Mouse (Mus musculus) neural tube, embryonic 15.5 days (tissue): Measurements from ENCODE around the gene Dnm3. TPM values are rescaled to one million over a fixed set of nuclear protein-coding genes. Genes with fewer than 3 reads are reported as not detected.

Experiments
- ATAC-seq: fragments of 200-750 bp; cut with Nextera tagmentation; 2 replicates; pipeline ENCODE4 v1.8.0; 2017; ENCODE audit warnings: mild to moderate bottlenecking, moderate TSS enrichment, moderate library complexity; ENCODE audit not compliant: low FRiP score
- H3K27ac ChIP-seq: fragments of 300-500 bp; sonication (generic); replicated peaks from 2 replicates; pipeline ENCODE4 v1.5.1; 2015; ENCODE audit warnings: mild to moderate bottlenecking, inconsistent platforms
- H3K27me3 ChIP-seq: fragments of 300-500 bp; sonication (generic); replicated peaks from 2 replicates; pipeline ENCODE4 v1.6.1; 2015; ENCODE audit warnings: inconsistent platforms
- H3K36me3 ChIP-seq: fragments of 300-500 bp; sonication (generic); 2 replicates; pipeline ENCODE4 v1.6.1; 2015; ENCODE audit warnings: inconsistent platforms
- H3K4me1 ChIP-seq: fragments of 300-500 bp; sonication (generic); 2 replicates; pipeline ENCODE4 v1.6.1; 2015; ENCODE audit warnings: inconsistent platforms
- H3K4me2 ChIP-seq: fragments of 300-500 bp; sonication (generic); 2 replicates; pipeline ENCODE4 v1.6.1; 2015; ENCODE audit warnings: inconsistent platforms, mild to moderate bottlenecking, moderate library complexity
- H3K4me3 ChIP-seq: fragments of 300-500 bp; sonication (generic); replicated peaks from 2 replicates; pipeline ENCODE4 v1.5.1; 2015; ENCODE audit warnings: mild to moderate bottlenecking, inconsistent platforms
- H3K9ac ChIP-seq: fragments of 300-500 bp; sonication (generic); replicated peaks from 2 replicates; pipeline ENCODE4 v1.6.1; 2015; ENCODE audit warnings: mild to moderate bottlenecking, inconsistent platforms
- H3K9me3 ChIP-seq: fragments of 300-500 bp; sonication (generic); replicated peaks from 2 replicates; pipeline ENCODE4 v1.6.1; 2016; ENCODE audit warnings: inconsistent platforms
- WGBS: fragments of 180-500 bp; shearing (Covaris S2); methylation state at CpG from one replicate; pipeline ENCODE4 v1.1.7; 2015; ENCODE audit warnings: mixed read lengths; 5-methylcytosine and 5-hydroxymethylcytosine counted together
- polyA plus RNA-seq: library from polyadenylated mRNA; unstranded; fragments of >200 nt; fragmentation: Nextera tagmentation; extraction: Ambion mirVana; gene quantifications from 2 replicates; pipeline ENCODE4 v1.2.1, GENCODE M21; 2015

The Dnm3 gene
- polyA plus RNA-seq, 1 experiment from 2014 or later, result 60.8 TPM

GRCm38 (mm10) chr1:162281981-162282381 is 195.9 kb downstream of the Dnm3 start:
- no peak overlapping the region for H3K4me3 ChIP-seq
- ATAC-seq, result no peak
- no peak overlapping the region for H3K4me2 ChIP-seq
- no peak overlapping the region for H3K27ac ChIP-seq
- 0 out of 2 replicates have a peak, but pooled peaks cover 5% of the 10 kb centered on the region for H3K4me1 ChIP-seq
- H3K9ac ChIP-seq, result no peak overlapping the region
- 11% methylated on average over 7 of the region's 7 CpGs for WGBS
- H3K36me3 ChIP-seq, result peaks cover 6% of the 10 kb centered on the region; the same call in 1 of the 2 replicates
- no peaks in the 10 kb centered on the region for H3K27me3 ChIP-seq
- H3K9me3 ChIP-seq, result no peaks in the 10 kb centered on the region

GRCm38 (mm10) chr1:162280052-162280451 is 197.8 kb downstream of the Dnm3 start:
- Histone ChIP-seq H3K4me1 (0 out of 2 replicates have a peak, but pooled peaks cover 10% of the 10 kb centered on the region), H3K4me3 (no peak overlapping the region), H3K4me2 (no peak overlapping the region), H3K27ac (no peak overlapping the region), H3K27me3 (no peaks in the 10 kb centered on the region), H3K36me3 (peaks cover 4% of the 10 kb centered on the region; the same call in 1 of the 2 replicates), H3K9me3 (no peaks in the 10 kb centered on the region), H3K9ac (no peak overlapping the region)
- WGBS, result 85% methylated on average over 4 of the region's 4 CpGs
- no peak for ATAC-seq

- Histone ChIP-seq H3K27ac (no peak overlapping the region), H3K36me3 (peaks cover 4% of the 10 kb centered on the region; the same call in 1 of the 2 replicates), H3K9ac (no peak overlapping the region), H3K9me3 (no peaks in the 10 kb centered on the region), H3K4me3 (no peak overlapping the region), H3K4me1 (peaks cover 10% of the 10 kb centered on the region; the same call in 1 of the 2 replicates), H3K27me3 (no peaks in the 10 kb centered on the region), H3K4me2 (no peak overlapping the region)
- 93% methylated on average over 1 of the region's 1 CpGs for WGBS
- ATAC-seq, result no peak
Observed at GRCm38 (mm10) chr1:162276011-162276410, 201.8 kb downstream of the Dnm3 start.

GRCm38 (mm10) chr1:162274674-162275248 is 203.1 kb downstream of the Dnm3 start:
- H3K9ac ChIP-seq, result no peak overlapping the region
- H3K4me2 ChIP-seq, result no peak overlapping the region
- peaks cover 6% of the 10 kb centered on the region; the same call in 1 of the 2 replicates for H3K36me3 ChIP-seq
- peak; percentile 57 for ATAC-seq
- no peaks in the 10 kb centered on the region for H3K27me3 ChIP-seq
- no peaks in the 10 kb centered on the region for H3K9me3 ChIP-seq
- H3K4me1 ChIP-seq, result peaks cover 10% of the 10 kb centered on the region; the same call in 1 of the 2 replicates
- 71% methylated on average over 11 of the region's 11 CpGs for WGBS
- no peak overlapping the region for H3K4me3 ChIP-seq
- no peak overlapping the region; the same call in 1 of the 2 replicates for H3K27ac ChIP-seq

GRCm38 (mm10) chr1:162256912-162257607 is 220.8 kb downstream of the Dnm3 start:
- no peak overlapping the region for H3K9ac ChIP-seq
- ATAC-seq, result no peak
- WGBS, result 75% methylated on average over 6 of the region's 6 CpGs

GRCm38 (mm10) chr1:162254944-162255343 is 222.9 kb downstream of the Dnm3 start:
- ATAC-seq, result 0 out of 2 replicates have a peak, but pooled peaks have one; percentile 75
- WGBS, result 29% methylated on average over 5 of the region's 5 CpGs
- no peak overlapping the region for H3K27ac ChIP-seq

More at GRCm38 (mm10) chr1:162256912-162257607, 220.8 kb downstream of the Dnm3 start:
- Histone ChIP-seq H3K9me3 (no peaks in the 10 kb centered on the region), H3K27me3 (no peaks in the 10 kb centered on the region), H3K36me3 (0 out of 2 replicates have a peak, but pooled peaks cover 5% of the 10 kb centered on the region), H3K27ac (no peak overlapping the region), H3K4me1 (peaks cover 4% of the 10 kb centered on the region; the same call in 1 of the 2 replicates), H3K4me3 (no peak overlapping the region), H3K4me2 (no peak overlapping the region)

DNA sequence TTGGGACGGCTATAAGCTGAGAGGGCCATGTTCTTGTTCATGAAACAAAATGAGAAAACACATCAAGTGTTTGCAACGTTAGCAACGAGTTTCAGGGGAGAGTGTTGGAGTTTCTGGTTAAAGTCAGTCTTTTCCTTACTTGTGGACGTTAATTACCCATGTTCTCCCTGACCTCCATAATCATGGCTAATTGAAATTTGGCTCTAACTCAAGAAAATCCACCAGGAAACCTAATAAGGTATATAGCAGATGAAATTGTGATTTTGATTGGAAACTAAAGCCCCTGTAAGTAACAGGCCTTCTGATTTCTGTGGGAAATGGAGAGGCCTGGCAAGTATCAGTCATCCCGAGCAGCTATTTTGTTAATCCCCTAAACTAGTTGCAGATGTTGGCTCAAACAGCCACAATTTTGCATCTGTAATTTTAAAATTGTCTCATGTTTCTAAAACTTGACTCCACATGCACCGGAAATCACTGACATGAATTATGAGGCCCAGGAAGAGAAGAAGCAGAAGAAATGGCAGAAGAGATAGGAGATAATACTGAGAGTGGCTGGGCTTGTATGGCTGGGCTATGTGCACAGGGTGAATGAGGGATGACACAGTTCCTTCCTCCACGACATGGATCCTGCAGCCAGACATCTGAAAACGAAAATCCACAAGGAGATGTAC is 223.7 kb downstream of the Dnm3 start:
- H3K27me3 ChIP-seq, result no peaks in the 10 kb centered on the region
- 77% methylated on average over 8 of the region's 8 CpGs for WGBS
- no peak overlapping the region for H3K27ac ChIP-seq
- H3K4me1 ChIP-seq, result peaks cover 4% of the 10 kb centered on the region; the same call in 1 of the 2 replicates
- H3K4me3 ChIP-seq, result no peak overlapping the region
- no peak overlapping the region for H3K9ac ChIP-seq
- 0 out of 2 replicates have a peak, but pooled peaks cover 3% of the 10 kb centered on the region for H3K36me3 ChIP-seq
- H3K9me3 ChIP-seq, result no peaks in the 10 kb centered on the region
- no peak for ATAC-seq
- no peak overlapping the region for H3K4me2 ChIP-seq

More at GRCm38 (mm10) chr1:162254944-162255343, 222.9 kb downstream of the Dnm3 start:
- Histone ChIP-seq H3K4me3 (no peak overlapping the region), H3K27me3 (no peaks in the 10 kb centered on the region), H3K9me3 (no peaks in the 10 kb centered on the region), H3K36me3 (0 out of 2 replicates have a peak, but pooled peaks cover 3% of the 10 kb centered on the region), H3K4me2 (no peak overlapping the region), H3K9ac (no peak overlapping the region), H3K4me1 (peaks cover 4% of the 10 kb centered on the region; the same call in 1 of the 2 replicates)

GRCm38 (mm10) chr1:162252869-162253268 is 225.0 kb downstream of the Dnm3 start:
- Histone ChIP-seq H3K36me3 (0 out of 2 replicates have a peak, but pooled peaks cover 3% of the 10 kb centered on the region), H3K9ac (no peak overlapping the region), H3K27me3 (no peaks in the 10 kb centered on the region), H3K9me3 (no peaks in the 10 kb centered on the region), H3K4me2 (no peak overlapping the region), H3K4me3 (no peak overlapping the region), H3K4me1 (peaks cover 4% of the 10 kb centered on the region; the same call in 1 of the 2 replicates), H3K27ac (no peak overlapping the region)
- no peak for ATAC-seq
- 72% methylated on average over 2 of the region's 2 CpGs for WGBS

- Histone ChIP-seq H3K27ac (no peak overlapping the region), H3K9me3 (no peaks in the 10 kb centered on the region), H3K4me2 (no peak overlapping the region), H3K9ac (no peak overlapping the region), H3K4me1 (0 out of 2 replicates have a peak, but pooled peaks cover 2% of the 10 kb centered on the region), H3K36me3 (0 out of 2 replicates have a peak, but pooled peaks cover 3% of the 10 kb centered on the region), H3K4me3 (no peak overlapping the region), H3K27me3 (no peaks in the 10 kb centered on the region)
- 88% methylated on average over 5 of the region's 5 CpGs for WGBS
- ATAC-seq, result no peak
Observed at GRCm38 (mm10) chr1:162247216-162247615, 230.6 kb downstream of the Dnm3 start.

DNA sequence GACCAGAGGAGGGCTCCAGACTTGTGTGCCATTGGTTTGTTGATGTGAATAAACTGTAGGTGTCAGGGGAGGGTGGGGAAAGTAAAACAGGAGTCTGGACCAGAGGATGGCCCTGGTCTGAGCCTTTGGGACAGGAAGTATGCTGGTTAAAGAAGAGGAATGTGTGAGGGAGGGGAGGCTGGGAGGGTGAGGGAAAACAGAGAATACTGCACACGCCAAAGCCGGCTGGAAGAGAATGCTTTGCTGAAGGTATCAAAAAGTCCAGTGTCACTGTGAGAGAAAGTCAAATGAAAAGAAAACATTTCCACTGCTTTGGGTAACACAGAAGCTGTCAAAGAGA is 234.2 kb downstream of the Dnm3 start:
- no peak overlapping the region for H3K9ac ChIP-seq
- 66% methylated on average over 2 of the region's 2 CpGs for WGBS

DNA sequence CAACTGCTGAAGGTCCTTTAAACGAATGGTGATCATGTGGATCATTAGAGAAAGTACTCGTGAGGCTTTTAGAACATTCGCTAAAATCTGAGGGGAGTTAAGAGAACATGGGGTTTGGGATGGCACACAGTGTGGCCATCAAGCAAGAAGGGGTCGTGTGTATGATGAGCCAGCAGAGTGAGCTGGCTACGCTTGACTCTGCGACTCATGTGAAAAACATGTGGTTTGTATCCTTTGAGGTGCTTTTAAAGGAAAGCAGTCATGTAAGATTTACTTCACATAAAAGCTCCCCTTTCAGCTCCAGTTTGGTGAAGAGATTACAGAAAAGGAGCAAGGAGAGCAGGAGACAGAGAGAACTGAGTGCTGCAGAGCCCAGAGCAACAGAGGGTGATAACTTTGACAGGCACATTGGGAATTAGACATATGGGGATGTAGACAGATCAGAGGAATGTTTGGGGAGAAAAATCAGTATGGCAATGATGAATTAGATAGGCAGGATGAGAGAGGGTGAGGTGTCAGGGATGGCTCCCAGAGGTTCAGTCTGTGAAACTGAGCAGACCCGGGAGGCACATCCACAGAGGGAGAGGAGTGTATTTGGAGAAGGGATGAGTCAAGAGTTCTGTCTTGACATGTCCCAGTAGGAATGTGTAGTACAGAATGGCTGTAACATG is 234.7 kb downstream of the Dnm3 start:
- H3K36me3 ChIP-seq, result no peaks in the 10 kb centered on the region
- no peak overlapping the region for H3K4me3 ChIP-seq
- H3K27ac ChIP-seq, result no peak overlapping the region
- H3K27me3 ChIP-seq, result no peaks in the 10 kb centered on the region
- no peak overlapping the region for H3K4me2 ChIP-seq
- no peak for ATAC-seq
- 0 out of 2 replicates have a peak, but pooled peaks cover 2% of the 10 kb centered on the region for H3K4me1 ChIP-seq
- no peak overlapping the region for H3K9ac ChIP-seq
- H3K9me3 ChIP-seq, result no peaks in the 10 kb centered on the region
- WGBS, result 74% methylated on average over 7 of the region's 7 CpGs

More for the DNA sequence above, 234.2 kb downstream of the Dnm3 start:
- H3K27me3 ChIP-seq, result no peaks in the 10 kb centered on the region
- no peak overlapping the region for H3K27ac ChIP-seq
- H3K4me3 ChIP-seq, result no peak overlapping the region
- H3K4me1 ChIP-seq, result 0 out of 2 replicates have a peak, but pooled peaks cover 2% of the 10 kb centered on the region
- ATAC-seq, result no peak
- no peaks in the 10 kb centered on the region for H3K9me3 ChIP-seq
- no peaks in the 10 kb centered on the region for H3K36me3 ChIP-seq
- H3K4me2 ChIP-seq, result no peak overlapping the region
